Mouse (Mus musculus) kidney, adult 2 months (tissue): ENCODE data around the gene Helz2. TPM values are rescaled to one million over a fixed set of nuclear protein-coding genes. Genes with fewer than 3 reads are reported as not detected.
A peak's percentile ranks its signal among the peaks of the same experiment; 100 is the strongest.
"Not testable (repeated sequence)": the region's sequence is repeated elsewhere in the genome, so short reads cannot be mapped to it uniquely, and the experiment has no call there.

ENCODE experiments used
- DNase-seq: peaks from one replicate; pipeline ENCODE4 v3.0.0; 2021
- H3K27ac ChIP-seq: fragments of 200-500 bp; 2 replicates; pipeline ENCODE4 v1.5.1; 2012; ENCODE audit warnings: low read depth, low read length, control low read depth, inconsistent platforms; ENCODE audit not compliant: insufficient read depth
- H3K27me3 ChIP-seq: fragments of 200-500 bp; replicated peaks from 2 replicates; pipeline ENCODE4 v1.6.1; 2012; ENCODE audit warnings: mild to moderate bottlenecking, moderate library complexity, low read length, inconsistent platforms; ENCODE audit not compliant: control insufficient read depth, insufficient read depth
- H3K36me3 ChIP-seq: fragments of 200-500 bp; 2 replicates; pipeline ENCODE4 v1.6.1; 2012; ENCODE audit warnings: mild to moderate bottlenecking, moderate library complexity, low read length, inconsistent platforms; ENCODE audit not compliant: control insufficient read depth, insufficient read depth
- H3K4me1 ChIP-seq: fragments of 200-500 bp; 2 replicates; pipeline ENCODE4 v1.6.1; 2011; ENCODE audit warnings: low read length; ENCODE audit not compliant: control insufficient read depth, insufficient read depth
- H3K4me3 ChIP-seq: fragments of 200-500 bp; 2 replicates; pipeline ENCODE4 v1.5.1; 2011; ENCODE audit warnings: mild to moderate bottlenecking, low read depth, low read length, control low read depth; ENCODE audit not compliant: insufficient read depth
- CTCF ChIP-seq: fragments of 200-500 bp; conservative IDR thresholded peaks from 2 replicates; pipeline ENCODE4 v1.5.1; 2011; ENCODE audit warnings: low read depth, mild to moderate bottlenecking, control low read depth, low read length, moderate library complexity, mixed read lengths; ENCODE audit not compliant: insufficient read depth, insufficient read length
- POLR2A ChIP-seq: fragments of 200-500 bp; IDR thresholded peaks from one replicate; pipeline ENCODE4 v1.6.1; 2011; ENCODE audit warnings: low read depth, low read length, control low read depth
- WGBS: fragments of 180-500 bp; shearing (Covaris S2); methylation state at CpG from one replicate; pipeline ENCODE4 v1.1.7; 2018; 5-methylcytosine and 5-hydroxymethylcytosine counted together
- polyA plus RNA-seq: library from polyadenylated mRNA; depleted of rRNA; stranded (reverse); fragments of >200 nt; gene quantifications from 2 replicates; pipeline ENCODE4 v1.2.3, GENCODE M21; 2012

Helz2 gene
- polyA plus RNA-seq, 1 experiment: 17.5 TPM

DNA sequence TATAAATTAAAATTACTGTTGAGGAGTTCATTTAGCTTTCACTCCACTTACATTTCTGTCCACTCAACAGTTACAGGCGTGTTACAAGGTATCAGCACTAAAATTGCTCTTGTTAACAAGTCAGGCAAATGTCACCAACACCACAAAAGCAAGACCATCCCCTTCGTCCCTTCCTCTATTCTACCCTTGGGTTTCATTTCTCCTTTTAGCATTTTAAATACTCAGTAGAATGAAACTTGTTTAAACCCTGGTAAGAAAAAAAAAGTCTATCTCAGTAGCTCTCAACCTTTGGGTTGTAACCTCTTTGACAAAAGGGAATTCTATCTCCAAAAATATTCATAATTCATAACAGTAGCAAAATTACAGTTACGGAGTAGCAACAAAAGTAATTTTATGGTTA is 48.8 kb downstream of the Helz2 start:
- no peak overlapping the region for H3K4me3 ChIP-seq
- peaks cover 5% of the 10 kb centered on the region; the same call in 1 of the 2 replicates for H3K4me1 ChIP-seq
- WGBS: 84% methylated on average over 3 of the region's 3 CpGs
- H3K27ac ChIP-seq: no peak overlapping the region
- H3K36me3 ChIP-seq: no peaks in the 10 kb centered on the region
- TF ChIP-seq POLR2A (no peak), CTCF (no peak)
- DNase-seq: no peak
- no peaks in the 10 kb centered on the region for H3K27me3 ChIP-seq

DNA sequence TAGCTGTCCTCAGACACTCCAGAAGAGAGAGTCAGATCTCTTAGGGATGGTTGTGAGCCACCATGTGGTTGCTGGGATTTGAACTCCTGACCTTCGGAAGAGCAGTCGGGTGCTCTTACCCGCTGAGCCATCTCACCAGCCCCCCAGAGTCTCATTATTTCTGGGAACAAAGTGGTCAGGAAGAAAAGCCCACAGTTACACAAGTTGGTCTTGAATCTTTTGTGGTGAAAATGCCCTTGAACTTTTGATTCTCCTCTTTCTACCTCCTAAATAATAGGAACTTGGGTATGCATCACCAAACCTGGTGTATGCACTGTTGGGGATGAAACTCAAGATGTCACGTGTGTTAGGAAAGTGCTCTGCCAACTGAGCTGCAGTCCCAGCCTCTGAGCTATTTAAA is 49.9 kb downstream of the Helz2 start:
- Histone ChIP-seq H3K4me3 (no peak overlapping the region), H3K4me1 (peaks cover 5% of the 10 kb centered on the region; the same call in 1 of the 2 replicates), H3K27ac (no peak overlapping the region), H3K36me3 (no peaks in the 10 kb centered on the region), H3K27me3 (no peaks in the 10 kb centered on the region)
- no peak for TF ChIP-seq CTCF
- no peak for TF ChIP-seq POLR2A
- no peak for DNase-seq
- WGBS: 65% methylated on average over 4 of the region's 4 CpGs

DNA sequence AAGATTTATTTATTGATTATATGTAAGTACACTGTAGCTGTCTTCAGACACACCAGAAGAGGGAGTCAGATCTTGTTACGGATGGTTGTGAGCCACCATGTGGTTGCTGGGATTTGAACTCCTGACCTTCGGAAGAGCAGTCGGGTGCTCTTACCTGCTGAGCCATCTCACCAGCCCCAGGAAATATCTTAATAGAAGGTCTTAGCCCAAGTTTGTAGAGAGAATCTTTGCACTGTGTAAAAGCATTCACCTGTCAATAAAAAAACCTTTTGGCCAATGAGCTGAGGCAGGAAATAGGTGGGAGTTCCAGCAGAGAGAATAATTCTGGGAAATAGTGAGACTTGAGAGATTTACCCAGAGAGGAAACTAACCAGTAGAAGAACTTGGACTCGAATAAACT is 50.4 kb downstream of the Helz2 start:
- H3K4me1 ChIP-seq, H3K4me3 ChIP-seq, H3K27ac ChIP-seq, H3K36me3 ChIP-seq, DNase-seq, H3K27me3 ChIP-seq: not testable (repeated sequence)
- 68% methylated on average over 4 of the region's 4 CpGs for WGBS

DNA sequence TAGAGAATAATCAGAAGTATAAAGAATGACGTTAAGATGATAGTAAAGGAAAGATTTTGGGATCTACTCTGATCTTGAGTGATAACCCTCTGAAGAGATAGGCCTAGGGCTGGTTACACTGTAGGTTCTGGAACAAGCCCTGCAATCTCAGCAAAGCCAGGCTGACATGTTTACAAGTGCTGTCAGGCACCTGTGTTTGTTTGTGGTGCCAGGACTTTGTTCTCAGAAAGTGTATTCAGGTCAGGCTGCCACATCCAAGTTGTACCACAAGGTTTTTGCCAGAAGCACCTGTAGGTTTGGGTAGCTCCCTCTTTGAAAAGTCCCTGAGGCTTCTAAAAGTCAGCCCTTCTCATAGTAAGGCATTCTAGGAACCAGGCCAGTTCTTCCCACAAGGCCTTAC is 52.5 kb downstream of the Helz2 start:
- Histone ChIP-seq H3K4me1 (peaks cover 5% of the 10 kb centered on the region; the same call in 1 of the 2 replicates), H3K27me3 (no peaks in the 10 kb centered on the region), H3K36me3 (no peaks in the 10 kb centered on the region), H3K27ac (0 out of 2 replicates have a peak overlapping the region, but pooled peaks have one; percentile 13), H3K4me3 (no peak overlapping the region)
- WGBS: 83% methylated on average over 1 of the region's 1 CpGs
- no peak for TF ChIP-seq POLR2A
- no peak for TF ChIP-seq CTCF
- no peak for DNase-seq

DNA sequence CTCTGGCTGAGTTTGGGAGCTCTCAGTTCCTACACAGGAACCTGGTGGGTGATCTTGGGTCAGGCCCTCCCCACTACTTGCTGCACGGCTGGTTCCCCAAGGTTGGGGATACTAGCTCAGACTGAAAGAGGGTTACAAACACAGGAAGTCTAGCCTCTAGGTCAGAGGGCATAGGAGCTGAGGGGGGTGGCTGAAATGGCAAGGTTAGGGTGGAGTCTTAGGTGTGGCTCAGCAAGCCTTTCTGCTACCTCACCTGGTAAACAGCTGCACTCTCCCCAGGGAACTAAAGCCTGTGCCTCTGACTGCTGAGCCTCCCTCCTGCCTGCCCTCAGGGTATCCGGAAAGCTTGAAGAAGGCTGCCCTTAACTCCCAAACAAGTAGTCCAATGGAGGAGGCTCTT is 53.1 kb downstream of the Helz2 start:
- Histone ChIP-seq H3K27ac (peak overlapping the region; percentile 13), H3K4me3 (no peak overlapping the region), H3K27me3 (no peaks in the 10 kb centered on the region), H3K36me3 (no peaks in the 10 kb centered on the region), H3K4me1 (peaks cover 5% of the 10 kb centered on the region; the same call in 1 of the 2 replicates)
- 46% methylated on average over 2 of the region's 2 CpGs for WGBS
- TF ChIP-seq POLR2A: no peak
- no peak for TF ChIP-seq CTCF
- DNase-seq: peak; percentile 21

DNA sequence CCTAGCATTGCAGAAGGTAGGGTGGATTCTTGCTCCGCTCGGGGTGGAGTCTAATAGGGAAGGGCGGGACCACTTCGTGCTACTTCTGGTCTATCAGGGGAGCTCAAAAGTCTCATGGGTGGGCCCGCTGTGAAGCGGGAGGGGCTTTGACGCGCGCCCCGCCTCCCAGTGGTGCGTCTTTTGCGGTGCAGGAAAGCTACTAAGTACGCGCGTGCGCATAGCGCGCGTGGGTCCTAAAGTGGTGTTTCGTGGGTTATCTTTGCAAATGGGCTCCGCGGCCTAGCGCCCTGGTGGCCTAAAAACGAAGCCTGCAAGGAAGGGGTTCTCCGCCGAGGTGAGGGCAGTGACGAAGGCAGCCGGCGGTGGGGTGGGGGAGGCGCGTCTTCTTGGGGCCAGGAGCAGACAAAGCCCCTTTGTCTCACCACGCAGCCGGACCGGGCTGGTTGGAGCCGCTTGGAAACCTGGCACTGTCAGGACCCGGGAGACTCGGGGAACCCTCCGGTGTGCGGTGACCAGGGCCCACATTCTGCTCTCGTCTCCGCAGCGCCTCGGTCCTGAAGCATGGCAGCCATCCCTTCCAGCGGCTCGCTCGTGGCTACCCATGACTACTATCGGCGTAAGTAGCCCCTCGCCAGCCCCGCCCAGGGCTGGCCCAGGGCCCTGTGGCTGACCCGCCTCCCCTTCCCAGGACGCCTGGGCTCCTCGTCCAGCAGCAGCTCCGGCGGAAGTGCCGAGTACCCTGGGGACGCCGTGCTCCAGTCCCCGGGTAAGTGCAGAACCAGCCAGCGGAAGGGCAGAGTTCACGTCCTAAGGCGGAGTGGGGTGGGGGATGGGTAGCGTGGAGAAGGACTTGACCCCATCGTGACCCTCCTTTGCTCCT is 54.5 kb downstream of the Helz2 start, which contains the start of gene Ppdpf:
Gene Ppdpf, plus strand, starts transcription at position 127 of the 880 bp plus-strand sequence.
- peak; percentile 63 for TF ChIP-seq POLR2A
- 0 out of 2 replicates have a peak, but pooled peaks have one; percentile 17 for TF ChIP-seq CTCF
- peaks cover 5% of the 10 kb centered on the region; the same call in 1 of the 2 replicates for H3K4me1 ChIP-seq
- DNase-seq: peak; percentile 98
- under 1% methylated on average over 64 of the region's 64 CpGs for whole genome bisulfite sequencing
- no peaks in the 10 kb centered on the region for H3K27me3 ChIP-seq
- H3K36me3 ChIP-seq: no peaks in the 10 kb centered on the region
- peak within 1 kb of the TSS; percentile 96 for H3K27ac ChIP-seq
- H3K4me3 ChIP-seq: peak within 1 kb of the TSS; percentile 84

DNA sequence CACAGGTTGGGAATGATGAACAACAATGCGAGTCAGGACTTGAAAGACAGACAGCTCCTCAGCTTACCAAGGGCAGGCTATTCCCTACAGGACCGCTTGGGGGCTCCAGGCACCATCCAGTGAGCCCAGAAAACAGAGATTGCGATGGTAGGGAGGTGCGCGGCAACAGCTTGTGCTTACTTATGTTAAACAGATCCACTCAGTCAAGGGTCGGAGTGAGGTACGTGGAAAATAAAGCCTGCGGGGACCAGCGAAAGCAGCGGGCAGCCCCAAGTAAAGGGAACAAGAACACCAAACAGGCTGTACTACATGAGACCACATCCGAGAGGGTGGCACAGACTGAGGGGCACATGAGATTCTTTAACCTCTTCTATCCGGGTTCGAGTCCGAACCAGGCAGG is 55.2 kb downstream of the Helz2 start:
- Histone ChIP-seq H3K4me3 (peak overlapping the region; percentile 84), H3K27ac (peak overlapping the region; percentile 96), H3K27me3 (no peaks in the 10 kb centered on the region), H3K4me1 (peaks cover 5% of the 10 kb centered on the region; the same call in 1 of the 2 replicates), H3K36me3 (no peaks in the 10 kb centered on the region)
- under 1% methylated on average over 14 of the region's 14 CpGs for WGBS
- peak; percentile 93 for DNase-seq
- TF ChIP-seq POLR2A: no peak
- TF ChIP-seq CTCF: peak; percentile 99
